Mouse (Mus musculus) right cerebral cortex, adult 18-20 months (tissue): ENCODE results near the gene Klhl28.
A peak's percentile ranks its signal among the peaks of the same experiment; 100 is the strongest.

ENCODE experiments used
- DNase-seq: peaks from one replicate; pipeline ENCODE4 v3.0.0; 2022; ENCODE audit warnings: mixed read lengths

Gene Klhl28

GRCm38 (mm10) chr12:64965124-64966026 lies at the start of gene Klhl28, which contains the start of gene Togaram1:
Gene Klhl28, minus strand, starts transcription at chr12:64965534.
Gene Togaram1, plus strand, starts transcription at chr12:64965804.
- peak; percentile 100 for DNase-seq

GRCm38 (mm10) chr12:65007725-65008124 lies 42.4 kb upstream of the Klhl28 start:
- no peak for DNase-seq

GRCm38 (mm10) chr12:64977518-64977917 lies 12.2 kb upstream of the Klhl28 start:
- no peak for DNase-seq

GRCm38 (mm10) chr12:64976191-64976590 lies 10.9 kb upstream of the Klhl28 start:
- DNase-seq, result no peak

- no peak for DNase-seq
Observed at GRCm38 (mm10) chr12:64975558-64975957, 10.2 kb upstream of the Klhl28 start.

GRCm38 (mm10) chr12:64972063-64972462 lies 6.7 kb upstream of the Klhl28 start:
- no peak for DNase-seq

- no peak for DNase-seq
Observed at GRCm38 (mm10) chr12:64971399-64971798, 6.1 kb upstream of the Klhl28 start.

GRCm38 (mm10) chr12:64968067-64968466 lies 2.7 kb upstream of the Klhl28 start:
- DNase-seq, result no peak

GRCm38 (mm10) chr12:64967470-64967869 lies 2.1 kb upstream of the Klhl28 start:
- no peak for DNase-seq

- no peak for DNase-seq
Observed at GRCm38 (mm10) chr12:64966652-64967435, 1.5 kb upstream of the Klhl28 start.

- peak; percentile 39 for DNase-seq
Observed at GRCm38 (mm10) chr12:64966101-64966631, 832 bp upstream of the Klhl28 start.

GRCm38 (mm10) chr12:64964560-64964959 lies 774 bp downstream of the Klhl28 start:
- no peak for DNase-seq

- DNase-seq, result no peak
Observed at GRCm38 (mm10) chr12:64937493-64937892, 27.8 kb downstream of the Klhl28 start.

- peak; percentile 95 for DNase-seq
Observed at GRCm38 (mm10) chr12:64917578-64918471, 47.5 kb downstream of the Klhl28 start, which contains the start of gene Gm527. Gene Gm527, plus strand, starts transcription at chr12:64917906.

GRCm38 (mm10) chr12:64916735-64917134 lies 48.6 kb downstream of the Klhl28 start:
- DNase-seq, result no peak

- peak; percentile 42 for DNase-seq
Observed at GRCm38 (mm10) chr12:64912996-64913395, 52.3 kb downstream of the Klhl28 start.

- DNase-seq, result no peak
Observed at GRCm38 (mm10) chr12:64903186-64903585, 62.1 kb downstream of the Klhl28 start.

GRCm38 (mm10) chr12:64902506-64902905 lies 62.8 kb downstream of the Klhl28 start:
- peak; percentile 34 for DNase-seq

GRCm38 (mm10) chr12:64897060-64897730 lies 68.1 kb downstream of the Klhl28 start:
- peak; percentile 43 for DNase-seq
